Comparison of ENCODE assay signal across 23 mouse cellular contexts in genomic region chr11:95589195-95589594, GRCm38 (mm10).
"Had no signal": no experiment of that assay in that cellular context is flagged by ENCODE, and none has a peak within 500 bp of the region (broad histone marks: within the 10 kb centered on the region; RNA-seq: fewer than 3 reads in every experiment).

No protein-coding gene starts in this region.

- H3K9ac ChIP-seq: limb, embryonic 13.5 days; liver, embryonic 12.5 days; liver, embryonic 15.5 days; lung, embryonic 15.5 days; neural tube, embryonic 13.5 days had no signal

- H3K27ac ChIP-seq: kidney, postnatal 0 days; left cerebral cortex, adult 2 months; limb, embryonic 13.5 days; liver, embryonic 12.5 days; liver, embryonic 15.5 days; lung, embryonic 15.5 days had no signal

- DNase-seq: kidney, adult 18-20 months; kidney, adult 9 months; kidney, postnatal 36 days; layer of hippocampus, postnatal 36 days; liver; lung, adult 18-20 months; lung, postnatal 10 days; lung, postnatal 36 days; midbrain, embryonic 14.5 days; right cerebral cortex, postnatal 25 days; spleen, adult 18-20 months; thymus, adult 18-20 months; thymus, postnatal 36 days had no signal

- H3K36me3 ChIP-seq: limb, embryonic 13.5 days; liver, embryonic 12.5 days; liver, embryonic 15.5 days; lung, embryonic 15.5 days; neural tube, embryonic 13.5 days had no signal

- H3K9me3 ChIP-seq: limb, embryonic 13.5 days; liver, embryonic 12.5 days; liver, embryonic 15.5 days; lung, embryonic 15.5 days; neural tube, embryonic 13.5 days had no signal

- H3K4me3 ChIP-seq: left cerebral cortex, adult 2 months; limb, embryonic 13.5 days; liver, embryonic 12.5 days; liver, embryonic 15.5 days; lung, embryonic 15.5 days; megakaryocyte, embryonic 14.5 days; neural tube, embryonic 13.5 days had no signal

- ATAC-seq: intestine, embryonic 16.5 days; liver, embryonic 12.5 days had no signal

- H3K4me2 ChIP-seq: limb, embryonic 13.5 days; liver, embryonic 12.5 days; liver, embryonic 15.5 days; lung, embryonic 15.5 days; midbrain, embryonic 11.5 days; neural tube, embryonic 13.5 days had no signal
